Comparison of ENCODE assay signal across 30 mouse cellular contexts in genomic region chr16:23973635-23974367, GRCm38 (mm10). TPM values are rescaled to one million over a fixed set of nuclear protein-coding genes. Genes with fewer than 3 reads are reported as not detected.
"Had no signal": no experiment of that assay in that cellular context is flagged by ENCODE, and none has a peak within 500 bp of the region (broad histone marks: within the 10 kb centered on the region; RNA-seq: fewer than 3 reads in every experiment).

No protein-coding gene starts in this region.

- H3K4me2 ChIP-seq: limb, embryonic 13.5 days; lung, embryonic 14.5 days; midbrain, embryonic 15.5 days; neural tube, embryonic 12.5 days; neural tube, embryonic 15.5 days had no signal

- H3K27me3 ChIP-seq: midbrain, embryonic 15.5 days; neural tube, embryonic 12.5 days; neural tube, embryonic 15.5 days had no signal

- H3K27ac ChIP-seq: kidney, postnatal 0 days; layer of hippocampus, adult 2 months; limb, embryonic 10.5 days; limb, embryonic 13.5 days; liver, embryonic 14.5 days; macrophage; midbrain, embryonic 10.5 days; midbrain, embryonic 15.5 days; neural tube, embryonic 12.5 days; neural tube, embryonic 15.5 days; stomach, postnatal 0 days had no signal

- DNase-seq: kidney, postnatal 25 days; layer of hippocampus, adult 9-11 months; liver; liver, postnatal 0 days; lung, embryonic 14.5 days; right cerebral cortex, adult 18-20 months; right cerebral cortex, postnatal 14 days; right cerebral cortex, postnatal 4 days; thymus, adult 2 months; thymus, postnatal 14 days; thymus, postnatal 4 days had no signal

- H3K36me3 ChIP-seq: limb, embryonic 10.5 days; midbrain, embryonic 10.5 days; midbrain, embryonic 15.5 days; neural tube, embryonic 12.5 days; neural tube, embryonic 15.5 days had no signal

- H3K4me1 ChIP-seq: midbrain, embryonic 15.5 days; neural tube, embryonic 12.5 days; neural tube, embryonic 15.5 days had no signal

- H3K4me3 ChIP-seq: layer of hippocampus, adult 2 months; limb, embryonic 10.5 days; limb, embryonic 13.5 days; megakaryocyte, embryonic 14.5 days; midbrain, embryonic 10.5 days; midbrain, embryonic 15.5 days; neural tube, embryonic 12.5 days; neural tube, embryonic 15.5 days had no signal

- ATAC-seq: liver, postnatal 0 days; lung, postnatal 0 days; midbrain, embryonic 15.5 days had no signal

- H3K9me3 ChIP-seq: limb, embryonic 10.5 days; limb, embryonic 13.5 days; midbrain, embryonic 10.5 days; midbrain, embryonic 15.5 days; neural tube, embryonic 12.5 days; neural tube, embryonic 15.5 days had no signal

- H3K9ac ChIP-seq: limb, embryonic 13.5 days; liver, embryonic 14.5 days; liver, postnatal 0 days; lung, embryonic 14.5 days; midbrain, embryonic 15.5 days; neural tube, embryonic 12.5 days; neural tube, embryonic 15.5 days had no signal

RNA-seq across cellular contexts. Expression of gene Gm37419, which starts 14.5 kb away (rescaled TPM):
- total RNA-seq: layer of hippocampus, adult 2 months; layer of hippocampus, postnatal 25 days; left cerebral cortex, adult 18-20 months; left cerebral cortex, postnatal 25 days had no signal
- polyA plus RNA-seq: kidney, embryonic 14.5 days; kidney, postnatal 0 days; large intestine, adult 2 months; limb, embryonic 10.5 days; limb, embryonic 13.5 days; liver, embryonic 14.5 days; liver, postnatal 0 days; lung, embryonic 14.5 days; lung, postnatal 0 days; macrophage; midbrain, embryonic 10.5 days; midbrain, embryonic 15.5 days; neural tube, embryonic 12.5 days; neural tube, embryonic 15.5 days; stomach, embryonic 14.5 days; stomach, postnatal 0 days; thymus, adult 2 months had no signal

RNA-seq across cellular contexts. Expression of gene Rtp2, which starts 41.6 kb away (rescaled TPM):
- total RNA-seq: left cerebral cortex, postnatal 25 days had no signal
- polyA plus RNA-seq: kidney, embryonic 14.5 days; kidney, postnatal 0 days; large intestine, adult 2 months; limb, embryonic 10.5 days; limb, embryonic 13.5 days; liver, embryonic 14.5 days; liver, postnatal 0 days; lung, embryonic 14.5 days; lung, postnatal 0 days; macrophage; midbrain, embryonic 10.5 days; neural tube, embryonic 12.5 days; neural tube, embryonic 15.5 days; stomach, embryonic 14.5 days; stomach, postnatal 0 days; thymus, adult 2 months had no signal
